Mouse (Mus musculus) right cerebral cortex, adult 18-20 months (tissue): ENCODE results near the gene Tecpr2.
"Not testable (repeated sequence)": the region's sequence is repeated elsewhere in the genome, so short reads cannot be mapped to it uniquely, and the experiment has no call there.

ENCODE experiments used
- DNase-seq: peaks from one replicate; pipeline ENCODE4 v3.0.0; 2022; ENCODE audit warnings: mixed read lengths

Tecpr2 gene

DNA sequence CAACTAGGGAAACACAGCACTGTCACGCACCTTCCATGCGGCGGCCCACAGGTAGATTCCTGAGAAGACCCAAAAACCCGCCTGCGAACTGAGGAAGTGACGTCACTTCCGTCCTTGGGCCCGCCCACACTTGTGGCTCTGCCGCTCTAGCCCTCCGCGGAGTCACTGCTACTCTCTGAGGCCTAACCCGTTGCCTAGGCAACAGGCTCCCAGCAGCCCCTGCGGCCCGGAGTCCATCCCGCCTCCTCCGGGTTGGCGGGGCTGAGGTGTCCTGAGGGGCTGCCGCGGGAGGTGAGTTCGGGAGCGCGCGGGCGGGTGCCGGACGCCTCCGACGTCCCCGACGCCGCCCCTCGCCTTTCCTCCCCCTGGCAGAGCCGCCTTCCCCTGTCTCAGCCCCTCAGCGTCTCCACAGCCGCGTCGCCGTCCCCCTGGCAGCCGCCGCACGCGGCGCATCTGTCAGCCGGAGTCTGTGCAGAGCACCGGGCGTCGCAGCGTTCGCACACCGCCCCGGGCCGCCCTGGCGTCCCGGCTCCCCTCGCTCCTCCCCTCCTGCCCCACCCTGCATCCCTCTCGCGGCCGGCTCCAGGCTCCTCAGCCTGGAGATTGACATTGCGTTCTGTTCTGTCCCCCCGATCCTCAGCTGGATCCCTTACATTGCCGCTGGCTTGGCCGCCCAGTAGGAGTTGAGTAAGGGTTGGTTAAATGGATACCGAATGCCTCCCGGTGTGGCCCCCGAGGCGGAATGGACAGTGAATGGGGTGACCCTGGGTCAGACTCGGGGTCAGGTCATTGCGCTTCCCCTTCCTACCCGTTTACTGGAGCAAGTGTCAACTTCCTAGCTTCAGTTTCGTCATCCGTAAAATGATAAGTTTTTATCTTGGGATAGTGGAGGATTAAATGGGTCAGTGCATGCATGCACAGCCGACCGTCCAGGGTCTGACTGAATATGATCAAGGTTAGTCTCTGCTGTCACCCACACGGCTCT lies at the start of gene Tecpr2, which contains the start of gene Cinp:
Tecpr2 (plus strand) TSS at position 229 of the 985 bp plus-strand sequence.
Cinp (minus strand) TSS at position 110 of the 985 bp plus-strand sequence.
- peak; percentile 99 for DNase-seq

DNA sequence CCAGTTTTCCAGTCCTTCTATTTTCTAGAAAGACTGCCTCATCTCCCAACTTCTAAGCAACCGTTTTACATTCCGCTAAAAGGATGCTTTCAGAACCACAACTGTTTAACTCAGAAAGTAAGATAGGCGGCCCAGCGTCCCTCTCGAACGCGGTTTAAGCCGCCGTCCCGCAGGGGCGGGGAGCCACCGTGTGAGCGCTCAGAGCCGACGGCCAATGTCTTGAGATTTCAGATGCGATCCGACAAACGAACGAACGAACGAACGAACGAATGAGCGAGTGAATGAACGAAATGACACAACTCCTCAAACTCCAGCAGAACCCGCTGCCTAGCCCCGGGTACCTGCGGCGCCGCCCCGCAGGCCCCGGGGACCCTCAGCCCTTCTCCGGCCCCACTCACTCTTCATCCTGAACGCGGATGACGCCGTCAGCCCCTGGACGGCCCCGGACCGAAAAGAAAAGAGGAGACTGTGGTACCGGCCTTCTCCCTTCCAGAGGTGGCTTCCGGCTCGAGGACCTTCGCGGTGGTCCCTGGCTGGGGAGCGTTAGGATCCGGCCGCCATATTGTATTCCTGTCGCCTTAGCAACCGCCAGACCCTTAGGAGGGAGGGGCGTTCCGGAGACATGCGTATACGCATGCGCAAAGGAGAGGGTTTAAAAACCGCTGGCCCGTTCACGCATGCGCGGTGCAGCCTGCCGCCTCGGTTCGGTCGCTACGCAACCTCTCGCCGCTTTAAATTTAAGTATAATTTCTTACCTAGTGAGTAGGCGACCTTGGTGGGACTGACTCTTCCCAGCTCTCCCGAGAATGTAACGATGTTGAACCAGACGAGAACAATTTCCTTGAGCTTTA lies 48.5 kb upstream of the Tecpr2 start, which contains the start of gene Mok:
Mok (minus strand) TSS at position 592 of the 851 bp plus-strand sequence.
- peak; percentile 96 for DNase-seq

DNA sequence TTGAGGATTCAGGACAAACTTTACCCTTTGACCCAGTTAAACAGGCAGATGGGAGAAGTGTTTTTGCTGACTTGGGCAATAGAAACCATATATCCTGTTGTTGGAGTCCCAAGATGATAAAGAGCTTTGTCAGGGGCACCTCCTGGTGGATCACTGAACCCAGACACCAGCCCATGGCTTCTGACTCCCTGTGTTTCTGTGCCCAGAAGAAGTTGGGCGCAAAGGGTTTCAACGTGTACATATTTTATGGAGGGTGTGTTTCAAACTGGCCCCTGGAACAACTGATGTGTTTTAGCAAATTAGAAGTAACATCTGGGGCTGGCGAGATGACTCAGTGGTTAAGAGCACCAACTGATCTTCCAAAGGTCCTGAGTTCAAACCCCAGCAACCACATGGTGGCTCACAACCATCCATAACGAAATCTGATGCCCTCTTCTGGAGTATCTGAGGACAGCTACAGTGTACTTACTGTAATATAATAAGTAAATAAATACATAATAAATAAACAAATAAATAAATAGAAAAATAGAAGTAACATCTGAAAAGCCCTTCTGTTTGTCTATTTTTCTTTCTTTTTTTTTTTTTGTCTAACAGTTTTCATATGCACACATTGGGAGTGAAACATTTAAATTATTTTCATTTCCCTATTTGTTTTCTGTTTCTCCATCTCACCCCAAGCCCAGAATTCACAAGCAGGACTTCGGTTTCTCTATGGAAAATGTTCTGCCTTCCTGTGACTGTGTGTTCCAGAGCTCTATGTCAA lies 47.2 kb upstream of the Tecpr2 start:
- no peak for DNase-seq

DNA sequence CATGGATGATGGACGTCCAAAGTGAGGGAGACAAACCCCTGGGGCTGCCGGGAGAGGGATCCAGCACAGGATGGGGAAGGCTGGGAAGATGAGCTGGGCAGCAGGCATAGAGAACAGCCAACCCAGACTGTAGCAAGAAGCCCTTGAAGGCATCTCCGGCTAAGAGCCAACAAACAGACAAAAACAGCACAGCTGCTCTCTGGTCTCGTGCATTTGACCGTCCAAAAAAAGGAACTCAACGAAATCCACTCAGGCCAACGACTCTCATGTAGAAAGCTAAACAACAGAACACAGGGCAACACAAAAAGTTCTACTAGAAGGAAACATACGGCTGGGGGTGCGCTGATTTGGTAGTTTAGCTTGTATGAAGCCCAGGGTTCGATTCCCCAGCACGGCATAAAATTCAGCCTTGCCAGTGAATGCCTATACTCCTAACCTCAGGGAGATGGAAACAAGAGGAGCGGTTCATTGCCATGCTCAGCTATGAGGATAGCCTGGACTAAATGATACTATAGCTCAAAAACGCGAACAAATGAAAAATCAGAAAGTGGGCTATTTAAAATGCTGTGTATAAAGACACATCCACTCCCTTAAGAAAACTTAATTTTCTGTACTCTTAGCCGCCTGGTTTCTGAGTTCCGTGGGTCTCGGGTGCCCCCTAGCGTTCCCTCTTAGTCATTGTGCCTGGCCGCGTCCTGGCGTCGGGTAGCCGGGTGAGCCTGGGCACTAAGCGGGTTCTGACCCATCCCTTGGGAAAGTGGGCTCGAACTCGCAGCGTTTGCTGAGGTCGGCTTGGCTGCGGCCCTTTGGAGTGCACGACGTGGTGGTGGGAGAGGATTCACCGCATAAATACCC lies 45.6 kb upstream of the Tecpr2 start:
- DNase-seq = peak; percentile 78

DNA sequence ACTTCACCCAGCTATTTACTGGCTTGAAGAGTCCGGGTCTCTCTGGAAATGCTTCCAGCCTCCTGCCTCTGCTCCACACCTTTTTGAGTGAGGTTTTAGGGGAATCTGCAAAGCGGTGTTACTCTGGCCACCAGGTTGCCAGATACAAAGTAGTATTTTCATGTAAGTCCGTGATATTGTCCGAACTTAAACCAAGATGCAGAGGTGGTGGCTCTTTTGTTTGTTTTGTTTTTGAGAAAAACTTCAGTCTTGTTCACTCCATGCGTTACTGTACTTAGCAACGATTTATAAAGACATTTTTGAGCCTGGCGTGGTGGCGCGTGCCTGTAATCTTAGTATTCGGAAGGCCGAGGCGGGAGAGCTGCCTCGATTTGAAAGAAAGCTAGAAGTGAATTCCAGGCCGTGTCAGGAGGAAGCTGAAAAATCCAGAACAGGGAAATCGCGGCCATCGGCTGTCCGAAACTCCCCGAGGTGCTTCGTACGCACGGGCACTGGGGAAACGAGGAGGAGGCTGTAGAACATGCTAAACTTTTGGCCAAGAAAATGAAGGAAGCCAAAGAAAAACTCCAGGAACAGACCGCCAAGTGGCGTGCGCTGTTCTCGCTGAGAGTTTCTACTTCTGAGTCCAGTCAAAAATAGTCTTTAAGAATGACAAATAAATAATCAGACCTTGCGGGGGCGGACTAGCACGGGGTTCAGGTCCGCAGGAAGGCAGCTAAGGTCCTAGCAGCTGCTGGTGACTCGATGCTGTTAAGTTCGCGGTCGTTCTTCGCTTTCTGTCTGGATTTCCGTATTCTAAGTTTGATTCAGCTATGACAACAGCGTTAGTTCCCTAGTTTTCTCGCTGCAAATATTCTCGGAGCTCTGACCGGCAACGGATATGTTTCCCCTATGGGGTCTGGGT lies 44.6 kb upstream of the Tecpr2 start:
- DNase-seq = no peak

DNA sequence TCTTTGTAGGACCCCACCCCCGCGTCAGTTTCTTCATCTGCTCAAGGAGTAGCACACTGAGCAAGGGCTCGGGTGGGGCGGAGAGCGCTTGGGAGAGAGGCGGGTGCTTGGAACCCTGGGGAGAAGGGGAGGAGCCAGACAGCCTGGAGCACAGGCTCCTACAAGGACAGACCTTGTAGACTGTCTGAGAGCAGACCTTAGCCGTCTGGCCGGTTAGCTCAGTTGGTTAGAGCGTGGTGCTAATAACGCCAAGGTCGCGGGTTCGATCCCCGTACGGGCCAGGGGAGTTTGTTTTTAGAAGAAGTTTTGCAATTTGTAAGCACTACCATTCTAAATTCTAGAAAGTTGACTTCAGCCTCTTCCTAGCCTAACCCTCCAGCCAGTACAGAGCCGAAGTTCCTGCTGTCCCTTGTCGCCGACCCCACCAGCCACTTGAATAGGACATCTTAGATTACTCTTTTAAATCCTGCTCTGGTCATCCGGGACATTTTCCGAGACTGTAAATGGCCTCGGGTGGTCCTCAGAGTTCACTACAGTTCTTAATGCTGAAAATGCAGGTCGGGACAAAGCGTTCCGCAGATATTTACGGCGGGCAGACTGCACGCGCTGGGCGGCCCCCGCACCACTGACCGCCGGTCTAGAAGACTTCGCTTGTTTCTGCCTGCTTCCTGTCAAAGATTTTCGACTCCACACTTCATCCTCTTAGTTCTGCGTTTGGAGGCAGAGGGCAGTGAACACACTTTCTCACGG lies 43.8 kb upstream of the Tecpr2 start:
- peak; percentile 86 for DNase-seq

DNA sequence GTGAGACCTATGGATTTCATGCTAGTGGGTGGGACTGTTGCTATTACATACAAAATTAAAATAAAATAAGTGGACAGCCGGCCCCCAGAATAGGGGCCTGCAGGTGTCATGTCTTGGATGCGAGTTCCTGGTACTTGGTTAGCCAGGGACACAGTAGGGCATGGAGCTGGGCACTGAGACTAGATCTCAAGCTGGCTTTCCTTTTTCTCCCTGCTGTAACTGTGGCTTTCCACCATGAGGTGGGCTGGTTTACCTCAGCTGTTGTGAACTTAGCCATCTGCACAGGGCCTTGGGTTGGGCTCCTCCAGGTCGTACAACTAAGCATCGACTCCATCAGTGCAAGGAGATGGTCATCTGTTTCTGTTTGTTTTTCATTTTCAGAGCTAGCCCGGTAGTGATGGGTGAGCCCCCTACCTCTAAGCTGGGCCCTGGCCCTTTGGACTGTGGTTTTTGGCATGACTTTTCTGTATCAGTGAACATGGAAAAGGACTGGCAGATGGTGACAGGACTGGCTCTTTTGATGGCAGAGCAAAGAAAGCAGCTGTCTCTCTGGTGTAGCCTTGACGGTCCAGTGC lies 42.8 kb upstream of the Tecpr2 start:
- no peak for DNase-seq

DNA sequence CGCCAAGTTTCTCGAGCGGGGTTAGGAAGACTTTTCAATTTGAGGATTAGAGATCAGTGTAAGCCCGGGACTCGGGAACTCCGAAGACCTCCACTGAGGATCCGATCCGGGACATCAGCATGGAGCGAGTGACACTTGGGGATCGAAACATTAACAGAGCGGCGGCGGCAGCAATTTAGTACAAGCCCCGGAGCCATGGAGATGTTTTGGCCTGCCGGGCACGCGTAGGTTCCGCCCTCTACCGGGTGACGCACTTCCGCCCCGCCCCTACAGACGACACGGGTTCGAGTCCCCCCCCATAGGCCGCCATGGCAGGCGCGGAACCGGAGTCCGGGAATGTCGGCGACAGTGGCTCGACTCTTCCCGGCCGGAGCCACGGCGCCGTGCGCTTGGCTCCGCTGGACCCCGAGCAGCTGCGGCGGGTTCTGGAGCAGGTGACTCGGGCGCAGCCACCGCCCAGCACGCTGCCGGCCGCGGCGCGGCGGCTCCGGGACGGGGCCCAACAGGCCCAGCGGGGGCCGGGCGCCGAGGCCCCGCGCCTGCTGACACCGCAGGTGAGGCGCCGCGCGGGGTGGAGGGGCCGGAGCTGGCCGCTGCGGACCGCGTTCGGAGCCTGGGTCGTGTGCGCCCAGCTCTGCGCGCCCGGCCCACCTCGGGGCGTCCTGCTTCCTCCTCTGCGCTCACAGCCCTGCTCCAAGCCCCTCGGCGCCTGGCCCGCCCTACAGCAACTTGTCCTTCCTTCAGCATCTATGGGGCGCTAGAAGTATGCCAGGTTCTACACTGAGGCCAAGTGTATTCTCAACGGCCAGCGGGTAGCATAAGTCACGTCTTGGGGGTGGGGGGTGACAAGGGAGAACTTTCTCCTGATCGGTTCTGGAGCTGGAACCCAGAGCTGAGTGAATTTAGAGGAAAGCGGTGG lies 38.8 kb upstream of the Tecpr2 start, which contains the start of gene Zfp839:
Zfp839 (plus strand) TSS at position 244 of the 919 bp plus-strand sequence.
- DNase-seq = peak; percentile 91

DNA sequence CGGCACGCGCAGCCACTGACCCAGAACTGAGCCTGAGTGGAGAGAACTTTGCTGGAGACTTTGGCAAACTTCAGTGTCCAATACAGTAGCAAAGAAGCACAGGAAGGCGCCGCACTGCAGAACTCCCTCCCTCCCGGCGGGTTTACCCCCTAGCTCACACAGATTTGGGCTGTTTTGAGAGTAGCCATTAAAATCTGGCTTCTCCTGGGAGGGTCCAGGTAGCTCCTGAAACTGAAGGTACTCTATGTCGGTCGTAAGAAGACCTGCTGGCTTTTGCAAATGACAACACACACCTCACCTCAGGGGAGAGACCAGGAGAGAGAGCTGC lies 38.2 kb upstream of the Tecpr2 start:
- DNase-seq = no peak

DNA sequence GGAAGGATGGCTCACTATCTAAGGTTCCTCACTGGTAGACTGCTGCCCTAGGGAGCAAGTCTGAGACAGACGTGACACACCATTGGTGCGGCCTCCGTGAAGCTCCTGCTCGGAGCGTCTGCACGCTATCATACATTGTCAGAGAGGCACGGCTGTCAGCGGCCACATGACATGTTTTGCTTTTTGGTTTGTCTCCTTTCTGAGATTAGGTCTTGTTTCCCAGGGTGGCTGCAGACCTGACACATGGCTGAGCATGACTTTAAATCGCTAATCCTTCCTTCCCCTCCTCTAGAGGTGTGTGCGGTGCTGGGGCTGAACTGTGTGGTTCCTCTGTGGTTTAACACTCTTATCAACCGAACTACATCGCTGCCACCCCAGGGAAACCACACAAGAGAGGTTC lies 37.6 kb upstream of the Tecpr2 start:
- DNase-seq = no peak

DNA sequence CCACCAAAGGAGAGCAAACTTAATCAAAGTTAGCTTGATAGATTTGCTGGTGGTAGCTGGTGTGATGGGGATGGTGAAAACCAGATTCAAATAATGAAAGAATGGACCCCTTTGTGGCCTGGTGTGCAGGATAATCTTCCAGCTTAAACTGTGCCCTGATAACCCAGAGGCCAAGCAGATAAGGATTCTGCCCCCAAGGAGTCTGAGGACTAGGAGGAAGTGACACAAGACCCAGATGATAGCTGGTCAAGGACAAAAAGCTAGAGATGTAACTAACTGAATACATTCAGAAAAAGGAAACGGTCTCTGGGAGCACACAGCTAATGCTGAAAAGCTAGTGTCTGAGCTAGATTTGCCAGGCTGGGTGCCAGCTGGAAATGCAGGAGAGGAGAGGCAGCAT lies 37.1 kb upstream of the Tecpr2 start:
- no peak for DNase-seq

DNA sequence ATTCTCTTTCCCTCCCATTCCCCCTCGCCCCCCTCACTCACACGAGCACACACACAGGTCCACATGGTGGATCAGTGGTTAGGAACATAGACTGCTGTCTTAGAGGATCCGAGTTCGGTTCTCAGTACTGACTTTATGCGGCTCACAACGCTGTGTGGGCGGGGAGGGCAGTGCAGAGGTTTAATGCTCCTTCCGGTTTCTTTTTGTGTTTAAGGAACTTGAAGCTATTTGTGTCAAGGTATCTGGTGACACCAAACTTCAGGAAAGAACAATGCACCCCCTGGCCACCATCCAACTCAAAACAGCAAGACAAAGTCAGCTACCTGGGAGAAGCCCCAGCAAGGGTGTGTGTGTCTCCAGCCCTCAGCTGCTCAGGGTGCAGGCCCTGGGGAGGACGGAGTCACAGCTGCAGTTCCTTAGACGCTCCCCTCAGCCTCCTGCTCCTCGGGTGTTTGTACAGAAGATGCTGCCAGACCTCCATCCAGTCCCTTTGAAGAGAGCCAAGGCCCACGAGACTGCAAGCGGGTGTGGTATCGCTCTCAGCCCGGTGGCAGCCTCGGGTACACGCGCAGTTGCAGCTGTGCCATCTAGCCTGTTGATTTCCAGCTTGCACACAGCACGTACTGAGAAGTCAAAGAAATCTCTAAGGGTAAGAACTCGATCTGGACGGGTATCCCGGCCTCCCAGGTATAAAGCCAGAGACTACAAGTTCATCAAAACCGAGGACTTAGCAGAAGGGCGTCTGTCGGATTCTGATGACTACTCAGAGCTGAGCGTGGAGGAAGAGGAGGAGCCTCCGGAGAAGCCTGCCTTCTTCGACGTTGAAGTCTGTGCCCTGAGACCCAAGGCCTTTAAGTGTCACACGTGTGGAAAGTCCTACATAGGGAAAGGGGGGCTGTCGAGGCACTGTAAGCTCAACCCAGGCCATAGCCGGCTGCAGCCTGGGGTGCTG lies 34.0 kb upstream of the Tecpr2 start:
- no peak for DNase-seq

DNA sequence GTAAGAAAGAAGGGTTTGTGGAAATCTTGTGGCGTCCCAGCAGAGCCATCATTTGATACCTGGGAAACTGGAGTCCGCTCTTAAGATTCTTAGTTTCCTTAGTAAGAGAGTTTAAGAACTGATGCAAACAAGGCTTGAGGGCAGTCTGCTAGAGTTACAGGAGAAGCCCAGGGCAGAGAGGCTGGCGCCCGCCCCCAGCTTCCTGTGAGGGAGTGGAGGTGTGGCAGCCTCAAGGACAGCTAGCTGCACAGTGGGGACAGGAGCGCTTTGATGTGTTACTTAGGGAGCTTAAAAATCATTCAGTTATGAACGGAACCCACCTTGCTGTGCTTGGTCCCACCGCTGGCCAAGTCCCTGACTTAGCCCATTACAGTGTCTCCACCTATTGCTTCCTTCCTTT lies 31.9 kb upstream of the Tecpr2 start:
- no peak for DNase-seq

DNA sequence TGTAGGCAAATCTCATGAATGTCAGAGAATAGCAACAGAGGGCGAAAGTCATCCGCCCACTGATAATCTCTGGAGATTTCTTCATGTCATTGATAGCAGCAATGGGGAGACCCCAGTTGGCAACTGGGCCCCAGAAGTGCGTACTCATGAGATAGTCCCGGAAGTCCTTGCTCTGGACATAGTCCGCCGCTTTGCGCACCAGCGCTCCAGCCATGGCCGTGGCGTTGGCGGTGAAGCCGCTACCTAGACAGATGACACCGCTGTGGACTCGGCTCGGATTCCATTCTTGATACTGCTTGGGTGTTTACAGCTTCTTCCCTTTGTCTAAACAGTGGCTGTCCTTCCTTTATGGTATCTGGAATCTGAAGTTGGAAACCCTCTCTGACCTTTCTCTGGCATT lies 30.4 kb upstream of the Tecpr2 start:
- not testable (repeated sequence) for DNase-seq

DNA sequence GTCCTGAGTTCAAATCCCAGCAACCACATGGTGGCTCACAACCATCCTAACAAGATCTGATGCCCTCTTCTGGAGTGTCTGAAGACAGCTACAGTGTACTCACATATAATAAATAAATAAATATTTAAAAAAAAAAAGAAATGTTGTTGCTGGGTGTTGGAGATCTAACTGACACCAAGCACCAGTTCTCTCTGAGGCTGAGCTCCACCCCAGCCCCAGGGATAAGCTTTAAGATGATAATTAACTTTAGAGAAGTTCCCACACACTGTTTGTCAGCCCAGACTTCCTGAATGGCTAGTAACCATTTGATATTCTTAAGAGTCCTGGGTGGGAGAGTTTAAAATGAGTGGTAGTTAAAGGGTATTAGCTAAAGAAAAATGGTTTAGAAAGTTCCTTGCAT lies 28.8 kb upstream of the Tecpr2 start:
- DNase-seq = no peak

DNA sequence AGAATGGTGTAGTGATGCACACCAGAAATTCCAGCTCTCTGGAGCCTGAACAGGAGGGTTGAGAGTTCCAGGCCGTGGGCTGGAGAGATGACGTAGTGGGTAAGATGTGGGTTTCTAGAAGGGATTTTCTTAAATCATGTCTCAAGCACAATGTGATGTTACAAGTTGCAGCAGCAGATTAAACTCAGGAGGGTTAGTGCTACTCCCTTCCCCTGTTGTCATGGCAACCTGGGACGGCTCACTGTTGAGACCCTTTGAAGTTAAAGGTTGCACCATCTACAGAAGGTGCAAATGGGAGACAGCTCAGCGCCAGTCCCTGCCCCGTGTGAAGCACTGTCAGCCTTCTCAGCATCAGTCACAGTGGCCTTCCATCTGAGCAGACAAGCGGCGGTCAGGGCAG lies 27.8 kb upstream of the Tecpr2 start:
- DNase-seq = no peak

DNA sequence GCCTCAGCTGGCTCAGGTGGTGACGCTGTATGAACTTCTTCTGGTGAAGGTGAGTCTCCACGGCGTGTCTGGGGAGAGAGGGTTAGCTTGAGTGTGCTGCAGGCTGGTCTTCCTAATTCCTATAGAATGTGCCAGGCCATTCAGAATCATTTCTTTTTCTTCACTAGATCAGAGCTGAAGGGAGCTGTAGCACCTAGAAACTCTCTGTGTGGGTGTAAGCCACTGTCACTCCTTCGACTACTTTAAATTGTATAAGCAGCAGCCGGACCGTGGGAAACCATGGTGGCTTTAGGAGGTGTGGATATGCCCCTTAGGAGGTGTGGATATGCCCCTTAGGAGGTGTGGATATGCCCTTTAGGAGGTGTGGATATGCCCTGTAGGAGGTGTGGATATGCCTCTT lies 25.1 kb upstream of the Tecpr2 start:
- DNase-seq = no peak
